Mouse (Mus musculus) embryo, embryonic 11 days (tissue): ENCODE results near the gene Elf2.

Source experiments
- DNase-seq: peaks from one replicate; pipeline ENCODE4 v3.0.0-alpha.2; 2015

Gene Elf2

DNA sequence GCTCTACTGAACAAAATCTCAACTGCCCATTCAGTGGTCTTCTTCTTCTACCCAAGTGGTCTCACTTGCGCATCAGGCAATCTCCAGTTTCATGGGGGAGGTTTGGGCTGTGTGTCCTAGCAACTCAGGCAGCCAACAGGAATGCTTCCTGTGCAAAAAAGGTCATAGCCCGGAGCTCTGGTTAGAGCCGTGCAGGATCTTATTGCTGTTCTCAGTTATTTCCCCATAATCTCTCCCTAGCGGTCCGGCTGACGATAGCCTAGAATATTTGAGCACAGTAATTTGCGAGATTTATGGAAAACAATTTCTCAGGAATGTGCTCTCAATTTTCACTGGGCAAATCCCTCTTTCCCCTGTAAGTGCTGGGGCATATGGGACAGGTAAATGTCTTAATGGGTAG is 133.9 kb downstream of the Elf2 start:
- DNase-seq = peak; percentile 21

GRCm38 (mm10) chr3:51204897-51205296 is 135.6 kb downstream of the Elf2 start:
- DNase-seq = no peak

DNA sequence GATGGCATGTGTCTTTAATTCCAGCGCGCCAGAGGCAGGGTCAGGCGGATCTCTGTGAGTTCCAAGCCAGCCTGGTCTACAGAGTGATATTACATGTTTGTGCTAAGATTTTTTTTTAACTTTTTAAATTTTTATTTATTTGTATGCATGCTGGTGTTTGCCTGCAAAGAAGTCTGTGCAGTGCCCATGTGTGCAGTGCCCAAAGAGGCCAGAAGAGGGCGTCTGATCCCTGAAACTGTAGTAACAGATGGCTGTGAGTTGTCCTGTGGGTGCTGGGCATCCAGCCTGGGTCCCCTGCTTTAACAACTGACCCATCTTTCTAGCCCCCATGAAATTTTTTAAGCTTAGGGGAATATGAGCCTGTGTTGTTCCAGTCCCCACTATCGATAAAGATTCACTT is 136.0 kb downstream of the Elf2 start:
- DNase-seq = no peak

GRCm38 (mm10) chr3:51203906-51204305 is 136.6 kb downstream of the Elf2 start:
- no peak for DNase-seq
